Mouse (Mus musculus) embryo, embryonic 11 days (tissue): ENCODE measurements at regions not wholly inside any gene's neighbourhood (a gene's known extent, or its start where the extent isn't known, plus 50 kb on each side); places are given as distances from the start of the nearest gene placed in this dataset.

ENCODE experiments used
- DNase-seq: peaks from one replicate; pipeline ENCODE4 v3.0.0-alpha.2; 2015

DNA sequence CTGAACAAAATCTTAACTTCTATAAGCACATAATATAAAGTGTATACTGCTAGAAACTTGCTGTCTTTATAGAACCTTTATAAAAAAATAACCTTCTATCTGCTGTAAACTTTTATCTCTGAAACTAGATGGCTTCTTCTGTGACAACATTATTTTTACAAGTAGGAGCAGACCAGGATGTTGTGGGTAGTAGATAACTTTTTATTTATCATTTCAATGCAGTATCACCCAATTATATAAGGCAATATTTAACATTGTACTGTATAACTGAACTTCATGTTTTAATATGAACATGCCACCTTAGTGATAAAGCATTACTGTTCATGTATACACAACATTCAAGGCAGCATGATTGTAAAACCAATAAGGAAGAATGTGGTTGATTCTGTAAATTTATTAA, 5024.1 kb upstream of the Gm7489 start:
- DNase-seq, result no peak

DNA sequence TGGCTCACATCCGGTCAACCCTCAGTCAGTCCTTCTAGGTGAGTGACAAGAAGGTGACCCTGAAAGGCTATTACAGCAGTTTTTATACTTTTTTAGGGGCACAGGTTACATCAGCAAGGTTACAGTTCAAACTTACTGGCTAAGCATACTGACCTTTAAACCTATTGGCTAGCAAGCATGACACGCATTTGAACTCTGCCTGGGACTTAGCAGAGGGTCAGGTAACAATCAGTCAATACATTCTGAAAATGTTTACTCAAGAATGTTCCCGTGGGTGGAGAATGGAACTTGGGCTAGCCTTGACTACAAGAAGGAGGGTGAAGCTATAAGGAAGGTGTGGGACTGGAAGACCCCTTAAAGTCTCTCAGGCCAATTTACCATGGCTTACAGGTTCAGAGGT, 4986.2 kb upstream of the Gm7489 start:
- no peak for DNase-seq

DNA sequence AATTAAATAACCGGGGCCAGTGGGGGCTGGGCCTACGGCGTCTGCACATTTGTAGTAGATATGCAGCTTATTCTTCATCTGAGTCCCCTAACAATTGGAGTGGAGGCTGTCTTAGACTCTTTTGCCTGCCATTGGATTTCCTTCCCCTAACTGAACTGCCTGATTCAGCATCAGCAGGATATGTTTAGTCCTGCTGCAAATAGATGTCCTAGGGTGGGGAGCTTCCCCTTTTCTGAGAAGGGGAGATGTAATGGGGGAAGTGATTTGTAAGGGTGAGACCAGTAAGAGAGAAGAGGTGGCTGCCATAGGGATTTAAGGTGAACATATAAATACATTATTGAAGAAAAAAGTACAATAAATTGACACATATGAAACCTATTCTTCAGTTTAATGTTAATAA, 4980.0 kb upstream of the Gm7489 start:
- DNase-seq, result no peak

DNA sequence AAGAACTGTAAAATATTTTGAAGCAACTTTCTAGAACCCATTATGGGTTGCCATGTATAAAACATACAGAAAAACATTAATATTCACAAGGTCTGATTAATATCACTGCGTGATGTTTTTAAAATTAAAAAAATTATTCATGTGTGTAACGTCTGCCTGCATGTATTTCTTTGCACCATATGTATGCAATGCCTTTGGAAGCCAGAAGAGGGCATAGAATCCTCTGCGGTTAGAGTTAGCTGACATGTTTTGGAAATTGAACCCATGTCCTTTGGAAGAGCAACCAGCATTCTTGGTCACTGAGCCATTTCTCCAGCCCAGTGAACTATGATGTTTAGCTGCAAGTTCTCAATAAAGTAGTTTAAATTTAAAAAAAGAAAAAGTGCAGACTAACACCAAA, 4958.8 kb upstream of the Gm7489 start:
- DNase-seq, result peak; percentile 31

DNA sequence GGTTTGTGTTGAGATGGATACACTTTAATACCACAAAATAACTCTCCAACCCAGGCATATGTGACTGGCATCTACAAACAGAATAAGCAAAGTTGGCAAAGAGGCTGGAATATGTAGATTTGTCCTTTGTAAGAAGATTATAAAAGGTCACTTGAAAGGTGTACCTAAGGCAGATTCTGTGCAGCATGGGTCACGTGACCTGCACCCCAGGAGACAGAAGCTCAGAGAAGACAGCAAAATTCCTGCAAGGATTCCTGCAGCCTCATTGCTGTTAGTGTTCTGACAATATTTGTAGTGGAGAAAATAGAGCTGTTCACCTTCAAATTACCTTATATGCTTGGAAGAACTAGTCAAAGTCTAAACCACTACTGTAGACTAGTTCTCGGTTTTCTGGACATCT, 4938.6 kb upstream of the Gm7489 start:
- DNase-seq, result no peak

DNA sequence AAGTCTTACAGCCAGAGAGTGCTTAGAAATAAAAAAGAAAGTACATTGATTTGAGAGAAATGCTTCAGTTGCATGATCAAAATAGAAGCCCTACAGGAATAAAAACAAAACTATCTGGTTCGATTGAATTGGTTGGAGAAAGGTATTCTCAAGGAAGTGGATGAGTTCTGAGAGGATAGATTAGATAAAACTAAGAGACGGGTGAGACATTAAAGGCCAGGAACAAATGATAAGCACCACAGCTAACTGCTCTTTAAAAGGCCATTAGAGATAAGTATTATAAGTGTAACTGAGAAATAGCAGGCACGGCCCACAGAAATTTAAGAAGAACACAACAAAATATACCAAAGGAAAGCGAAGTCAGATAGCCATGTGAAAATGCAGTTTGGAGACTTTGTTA, 4908.5 kb upstream of the Gm7489 start:
- no peak for DNase-seq

DNA sequence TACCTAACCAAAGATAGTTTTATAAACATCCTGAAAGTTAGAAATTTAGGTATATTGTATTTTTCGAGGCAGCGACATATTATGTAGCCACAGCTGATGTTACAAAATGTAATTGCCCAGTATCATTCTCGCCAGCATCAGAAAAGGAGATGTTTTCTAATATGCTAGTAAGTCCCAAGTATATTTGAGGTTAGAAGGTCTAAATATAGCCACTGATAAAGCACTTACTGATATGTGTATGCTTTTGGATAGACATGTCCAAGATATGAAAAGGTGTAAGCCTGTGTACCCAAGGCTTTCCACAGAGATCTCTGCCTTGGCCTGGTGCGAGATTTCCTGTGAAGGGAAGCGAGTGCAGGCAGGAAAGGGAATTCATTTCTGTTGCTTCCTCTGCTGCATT, 4908.1 kb upstream of the Gm7489 start:
- no peak for DNase-seq
